In the genomic region with DNA sequence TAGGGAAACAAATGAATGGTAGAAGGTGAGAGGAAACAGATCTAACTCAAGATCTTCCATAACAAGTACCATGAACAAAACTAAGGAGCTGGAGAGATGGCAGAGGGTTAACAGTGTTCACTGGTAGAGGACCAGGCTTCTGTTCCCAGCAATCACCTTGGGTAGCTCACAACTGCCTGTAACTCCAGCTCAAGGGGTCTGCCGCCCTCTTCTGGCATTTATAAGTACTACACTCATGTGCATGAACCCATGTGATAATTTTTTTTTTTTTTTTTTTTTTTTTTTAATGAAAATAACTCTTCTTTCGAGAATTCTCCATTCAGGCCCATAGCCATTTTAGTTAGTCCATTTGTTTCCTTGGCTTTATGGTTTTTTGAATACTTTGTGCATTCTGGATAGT, we compare ENCODE assay signal across 10 mouse cellular contexts.
DNase-seq lines count a peak whose midpoint lies in the region; ATAC-seq and TF ChIP-seq lines count a peak whose summit lies in the region.
"Had no signal": no experiment of that assay in that cellular context is flagged by ENCODE, and none has a peak within 500 bp of the region (broad histone marks: within the 10 kb centered on the region; RNA-seq: fewer than 3 reads in every experiment).

No protein-coding gene starts in this region.

- peak; percentile 45 for TF ChIP-seq CTCF in kidney, postnatal 0 days (IDR thresholded peaks at IDR 0.05; ENCODE audit: low read depth)
- peak; percentile 29 to 53; a peak in 3 of 4 replicates for TF ChIP-seq CTCF in CH12.LX (conservative IDR thresholded peaks at IDR 0.05 in 1 of 2, IDR thresholded peaks at IDR 0.05 in 1 of 2; ENCODE audit: low read depth in 2 of 2, low read length in 2 of 2)

- no peaks in the 10 kb centered on the region for H3K9me3 ChIP-seq in kidney, postnatal 0 days (replicated peaks; ENCODE audit: low read length)
- peaks cover 5% of the 10 kb centered on the region for H3K9me3 ChIP-seq in CH12.LX (replicated peaks; ENCODE audit: low read length)
- H3K9me3 ChIP-seq: liver, embryonic 15.5 days had no signal

- H3K4me2 ChIP-seq in kidney, postnatal 0 days (ENCODE audit: low read length), result no peak overlapping the region
- no peak overlapping the region for H3K4me2 ChIP-seq in CH12.LX (ENCODE audit: insufficient read depth, low read depth, poor library complexity, severe bottlenecking)
- H3K4me2 ChIP-seq: liver, embryonic 15.5 days had no signal

- H3K27ac ChIP-seq in kidney, postnatal 0 days, result no peak overlapping the region
- no peak overlapping the region for H3K27ac ChIP-seq in CH12.LX (ENCODE audit: insufficient read depth, low read depth)
- H3K27ac ChIP-seq: liver, embryonic 15.5 days had no signal

- TF ChIP-seq RAD21 in CH12.LX (IDR thresholded peaks at IDR 0.05; ENCODE audit: low read depth, low read length), result peak; percentile 38

- no peaks in the 10 kb centered on the region for H3K4me1 ChIP-seq in kidney, postnatal 0 days (replicated peaks; ENCODE audit: insufficient read depth, low read length)
- peaks cover 2 to 17% of the 10 kb centered on the region in 2 experiments; a peak in 3 of 4 replicates for H3K4me1 ChIP-seq in CH12.LX (ENCODE audit: control insufficient read depth in 1 of 2, insufficient read depth in 2 of 2)
- H3K4me1 ChIP-seq: liver, embryonic 15.5 days had no signal

- in situ Hi-C loops in CH12.LX (cut with MboI; ENCODE audit: low pct_ligation_motif_present, low pct_unique_long_range_greater_than_20kb, low sequenced_read_pairs), result loop anchor here (25.0 kb wide), 1 partner anchor 221 kb away; no protein-coding TSS in a partner anchor

- no peak overlapping the region for H3K9ac ChIP-seq in kidney, postnatal 0 days (ENCODE audit: low read depth, low read length)
- no peak overlapping the region for H3K9ac ChIP-seq in CH12.LX (ENCODE audit: insufficient read depth, low read depth)
- H3K9ac ChIP-seq: liver, embryonic 15.5 days had no signal

- no peak for TF ChIP-seq POLR2A in CH12.LX (IDR thresholded peaks at IDR 0.05; ENCODE audit: low read depth, low read length)

- WGBS in kidney, postnatal 0 days, result 49% methylated on average over 2 of the region's 2 CpGs

- no peaks in the 10 kb centered on the region for H3K27me3 ChIP-seq in kidney, postnatal 0 days (ENCODE audit: insufficient read depth, low read length)
- no peaks in the 10 kb centered on the region for H3K27me3 ChIP-seq in CH12.LX (replicated peaks)
- H3K27me3 ChIP-seq: liver, embryonic 15.5 days had no signal

- no peaks in the 10 kb centered on the region for H3K79me2 ChIP-seq in CH12.LX (replicated peaks; ENCODE audit: control insufficient read depth, extremely low read depth, insufficient read depth, poor library complexity, severe bottlenecking)

- no peaks in the 10 kb centered on the region for H3K36me3 ChIP-seq in kidney, postnatal 0 days (ENCODE audit: insufficient read depth, low read length)
- H3K36me3 ChIP-seq in CH12.LX (replicated peaks in 1 of 2; ENCODE audit: control insufficient read depth in 1 of 2, insufficient read depth in 1 of 2, low read length in 1 of 2), result no peaks in the 10 kb centered on the region
- H3K36me3 ChIP-seq: liver, embryonic 15.5 days had no signal

- no peak for TF ChIP-seq EP300 in CH12.LX (IDR thresholded peaks at IDR 0.05; ENCODE audit: low read length)

- dilution Hi-C loops in CH12.LX (cut with MboI; ENCODE audit: extremely low pct_ligation_motif_present, extremely low pct_unique_long_range_greater_than_20kb, low sequenced_read_pairs), result no loop called here

- ATAC-seq in kidney, postnatal 0 days (replicated peaks; ENCODE audit: low FRiP score, low read depth), result no peak
- ATAC-seq: inflammation-experienced regulatory T-cells, adult 6 months had no signal

- no peak for DNase-seq in kidney, postnatal 0 days (ENCODE audit: low spot score)
- DNase-seq in kidney, adult 18-20 months, result no peak
- DNase-seq in 416B (ENCODE audit: low read depth) (peak; percentile 22), CH12.LX (ENCODE audit: extremely low read depth) (no peak)
- peak; percentile 5 for DNase-seq in c-Kit-positive CD71-positive TER-119-positive erythroid progenitor cells, embryonic 14.5 days (ENCODE audit: low spot score)
- DNase-seq in urinary bladder, postnatal 36 days (ENCODE audit: low spot score in 2 of 2), result no peak
- no peak for DNase-seq in natural killer cell, adult 2 months (ENCODE audit: low spot score in 2 of 2)
- DNase-seq: retina, postnatal 1 day had no signal

- no peak overlapping the region for H3K4me3 ChIP-seq in kidney, postnatal 0 days (replicated peaks; ENCODE audit: low read depth, low read length)
- no peak overlapping the region for H3K4me3 ChIP-seq in CH12.LX (replicated peaks in 1 of 3; ENCODE audit: low read depth in 2 of 3, low read length in 2 of 3, poor library complexity in 1 of 3)
- H3K4me3 ChIP-seq: liver, embryonic 15.5 days had no signal

TF ChIP-seq in CH12.LX, 34 proteins besides CTCF, POLR2A, EP300 and RAD21:
- no peak for TF ChIP-seq BHLHE40 (IDR thresholded peaks at IDR 0.05; ENCODE audit: low read depth, low read length)
- TF ChIP-seq KAT2A (IDR thresholded peaks at IDR 0.05; ENCODE audit: insufficient replicate concordance, low read length), result no peak
- peak; percentile 77 for TF ChIP-seq ZNF384 (IDR thresholded peaks at IDR 0.05; ENCODE audit: low read depth, low read length)
- TF ChIP-seq SMC3 (IDR thresholded peaks at IDR 0.05; ENCODE audit: low read depth, low read length), result peak; percentile 21; the same call in 1 of the 2 replicates
- no peak for TF ChIP-seq POLR2AphosphoS2 (IDR thresholded peaks at IDR 0.05; ENCODE audit: low read depth, low read length)
TF ChIP-seq in CH12.LX: peak in this region for 2.

Comparison
In these comparisons a context has a peak if more than half of its experiments do, and no peak if none do; other contexts are left out.
1. DNase-seq: peak in 416B (single experiment) and c-Kit-positive CD71-positive TER-119-positive erythroid progenitor cells, embryonic 14.5 days (single experiment); none in kidney, postnatal 0 days (single experiment), kidney, adult 18-20 months (single experiment), CH12.LX (single experiment), urinary bladder, postnatal 36 days (0 of 2) and natural killer cell, adult 2 months (0 of 2).